ENCODE assay signal across 8 mouse cellular contexts in the genomic region with DNA sequence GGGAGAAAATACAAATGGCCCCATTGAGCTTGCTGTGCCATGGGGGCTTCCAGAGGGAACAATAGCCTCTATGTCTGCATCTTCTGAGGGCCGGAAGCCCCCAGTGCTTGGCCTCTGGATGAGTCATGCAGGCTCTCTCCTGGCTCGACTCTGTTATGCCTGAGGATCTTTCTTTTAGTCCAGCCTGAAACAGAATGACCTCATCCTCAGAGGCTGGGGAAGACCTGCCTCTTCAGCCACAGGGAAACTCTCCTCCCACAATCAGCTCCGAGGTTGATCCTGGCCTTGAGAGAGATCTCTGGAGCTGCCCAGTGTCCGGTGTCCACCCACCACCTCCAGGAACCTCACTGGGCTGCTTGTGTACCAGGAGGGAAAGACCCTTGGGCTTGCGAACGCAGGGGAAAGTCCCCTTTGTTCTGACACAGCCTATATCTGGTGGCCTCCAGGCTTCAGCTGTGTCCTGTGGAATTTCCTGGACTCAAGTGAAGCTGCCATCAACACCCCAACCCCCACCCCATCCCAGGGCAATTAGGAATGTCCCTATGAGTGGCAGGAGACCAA.
DNase-seq lines count a peak whose midpoint lies in the region; ATAC-seq and TF ChIP-seq lines count a peak whose summit lies in the region.

No protein-coding gene starts in this region.

- peak; percentile 21 to 41 for DNase-seq in lung, adult 18-20 months
- no peak for DNase-seq in lung, adult 2 months
- DNase-seq in hindbrain, embryonic 10.5 days (ENCODE audit: low spot score), result peak; percentile 48
- DNase-seq in liver, embryonic 13.5 days, result no peak
- DNase-seq in thymus, postnatal 0 days (ENCODE audit: low spot score), result no peak
- DNase-seq in layer of hippocampus, postnatal 10 days (ENCODE audit: low spot score in 2 of 2), result no peak
- no peak for DNase-seq in thymus, postnatal 36 days

- no peak overlapping the region for H3K4me3 ChIP-seq in lung, adult 2 months (replicated peaks; ENCODE audit: extremely low read depth, low read depth, low read length)
- no peak overlapping the region for H3K4me3 ChIP-seq in embryonic facial prominence, embryonic 15.5 days (replicated peaks)
- H3K4me3 ChIP-seq in hindbrain, embryonic 10.5 days, result no peak overlapping the region
- H3K4me3 ChIP-seq in liver, embryonic 13.5 days (replicated peaks), result no peak overlapping the region

- H3K9ac ChIP-seq in embryonic facial prominence, embryonic 15.5 days, result no peak overlapping the region
- H3K9ac ChIP-seq in liver, embryonic 13.5 days, result no peak overlapping the region

- H3K27ac ChIP-seq in embryonic facial prominence, embryonic 15.5 days (replicated peaks), result peak overlapping the region; percentile 63; the same call in 1 of the 2 replicates
- H3K27ac ChIP-seq in hindbrain, embryonic 10.5 days, result peak overlapping the region; percentile 53
- H3K27ac ChIP-seq in liver, embryonic 13.5 days, result no peak overlapping the region

- H3K36me3 ChIP-seq in embryonic facial prominence, embryonic 15.5 days, result no peaks in the 10 kb centered on the region
- no peaks in the 10 kb centered on the region for H3K36me3 ChIP-seq in hindbrain, embryonic 10.5 days
- H3K36me3 ChIP-seq in liver, embryonic 13.5 days, result no peaks in the 10 kb centered on the region

- TF ChIP-seq CTCF in lung, adult 2 months (IDR thresholded peaks at IDR 0.05; ENCODE audit: insufficient read depth, low read length), result no peak

- H3K9me3 ChIP-seq in embryonic facial prominence, embryonic 15.5 days (replicated peaks), result no peaks in the 10 kb centered on the region
- H3K9me3 ChIP-seq in hindbrain, embryonic 10.5 days, result no peaks in the 10 kb centered on the region
- no peaks in the 10 kb centered on the region for H3K9me3 ChIP-seq in liver, embryonic 13.5 days (replicated peaks)

- no peak overlapping the region for H3K4me2 ChIP-seq in embryonic facial prominence, embryonic 15.5 days (replicated peaks)
- no peak overlapping the region for H3K4me2 ChIP-seq in liver, embryonic 13.5 days

- no peak for TF ChIP-seq POLR2A in lung, adult 2 months (IDR thresholded peaks at IDR 0.05; ENCODE audit: borderline replicate concordance, extremely low read depth, low read depth, low read length)

- peak; percentile 68; the same call in 1 of the 2 replicates for ATAC-seq in embryonic facial prominence, embryonic 15.5 days (ENCODE audit: insufficient number of reproducible peaks, low FRiP score, low TSS enrichment, low read depth)
- peak; percentile 59 for ATAC-seq in liver, embryonic 13.5 days (ENCODE audit: low read depth)

- 21% methylated on average over 6 of the region's 6 CpGs for WGBS in lung, adult 2 months
- WGBS in embryonic facial prominence, embryonic 15.5 days, result 42% methylated on average over 6 of the region's 6 CpGs
- 59% methylated on average over 6 of the region's 6 CpGs for WGBS in hindbrain, embryonic 10.5 days
- 33% methylated on average over 6 of the region's 6 CpGs for WGBS in liver, embryonic 13.5 days (ENCODE audit: insufficient replicate concordance)

- no peaks in the 10 kb centered on the region for H3K27me3 ChIP-seq in embryonic facial prominence, embryonic 15.5 days
- H3K27me3 ChIP-seq in hindbrain, embryonic 10.5 days (ENCODE audit: insufficient read depth, poor library complexity, severe bottlenecking), result no peaks in the 10 kb centered on the region
- no peaks in the 10 kb centered on the region for H3K27me3 ChIP-seq in liver, embryonic 13.5 days

- peaks cover 7% of the 10 kb centered on the region for H3K4me1 ChIP-seq in lung, adult 2 months (ENCODE audit: control insufficient read depth, insufficient read depth, low read length)
- H3K4me1 ChIP-seq in embryonic facial prominence, embryonic 15.5 days, result peaks cover 7% of the 10 kb centered on the region; the same call in 1 of the 2 replicates
- H3K4me1 ChIP-seq in hindbrain, embryonic 10.5 days (replicated peaks), result peaks cover 17% of the 10 kb centered on the region
- 0 out of 2 replicates have a peak, but pooled peaks cover 4% of the 10 kb centered on the region for H3K4me1 ChIP-seq in liver, embryonic 13.5 days (replicated peaks)

Comparison
In these comparisons a context has a peak if more than half of its experiments do, and no peak if none do; other contexts are left out.
1. DNase-seq: peak in lung, adult 18-20 months (2 of 2) and hindbrain, embryonic 10.5 days (single experiment); none in lung, adult 2 months (single experiment), liver, embryonic 13.5 days (single experiment), thymus, postnatal 0 days (single experiment), layer of hippocampus, postnatal 10 days (0 of 2) and thymus, postnatal 36 days (0 of 2).